Mouse (Mus musculus) kidney, adult 18-20 months (tissue): ENCODE results near the gene Helz.
"Not testable (repeated sequence)": the region's sequence is repeated elsewhere in the genome, so short reads cannot be mapped to it uniquely, and the experiment has no call there.

Source experiments
- DNase-seq: peaks from one replicate; pipeline ENCODE4 v3.0.0; 2021

The Helz gene

GRCm38 (mm10) chr11:107547351-107548203 lies at the start of gene Helz:
Helz (plus strand) TSS chr11:107547930.
- peak; percentile 80 for DNase-seq

GRCm38 (mm10) chr11:107502801-107503200 lies 44.9 kb upstream of the Helz start:
- DNase-seq: no peak

- not testable (repeated sequence) for DNase-seq
Measured at GRCm38 (mm10) chr11:107504364-107504763, 43.4 kb upstream of the Helz start.

GRCm38 (mm10) chr11:107506260-107506659 lies 41.5 kb upstream of the Helz start:
- DNase-seq: peak; percentile 11

- no peak for DNase-seq
Measured at GRCm38 (mm10) chr11:107509631-107510338, 37.9 kb upstream of the Helz start.

- DNase-seq: peak; percentile 23
Measured at GRCm38 (mm10) chr11:107510362-107511269, 37.1 kb upstream of the Helz start.

GRCm38 (mm10) chr11:107511954-107512353 lies 35.8 kb upstream of the Helz start:
- peak; percentile 68 for DNase-seq

GRCm38 (mm10) chr11:107513047-107513446 lies 34.7 kb upstream of the Helz start:
- peak; percentile 5 for DNase-seq

GRCm38 (mm10) chr11:107516387-107516786 lies 31.3 kb upstream of the Helz start:
- no peak for DNase-seq

- no peak for DNase-seq
Measured at GRCm38 (mm10) chr11:107518645-107519429, 28.9 kb upstream of the Helz start.

- DNase-seq: no peak
Measured at GRCm38 (mm10) chr11:107521153-107521552, 26.6 kb upstream of the Helz start.

- no peak for DNase-seq
Measured at GRCm38 (mm10) chr11:107524966-107525365, 22.8 kb upstream of the Helz start.

GRCm38 (mm10) chr11:107527632-107528031 lies 20.1 kb upstream of the Helz start:
- no peak for DNase-seq

- DNase-seq: peak; percentile 32
Measured at GRCm38 (mm10) chr11:107529320-107529719, 18.4 kb upstream of the Helz start.

- no peak for DNase-seq
Measured at GRCm38 (mm10) chr11:107531445-107531844, 16.3 kb upstream of the Helz start.

- no peak for DNase-seq
Measured at GRCm38 (mm10) chr11:107532271-107532670, 15.5 kb upstream of the Helz start.

- no peak for DNase-seq
Measured at GRCm38 (mm10) chr11:107538994-107539393, 8.7 kb upstream of the Helz start.

- DNase-seq: no peak
Measured at GRCm38 (mm10) chr11:107540339-107540738, 7.4 kb upstream of the Helz start.

- DNase-seq: peak; percentile 28
Measured at GRCm38 (mm10) chr11:107545747-107546476, 1.8 kb upstream of the Helz start.

- DNase-seq: peak; percentile 38
Measured at GRCm38 (mm10) chr11:107546667-107547301, 946 bp upstream of the Helz start.
